Mouse (Mus musculus) spleen, adult 2 months (tissue): ENCODE measurements at regions not wholly inside any gene's neighbourhood (a gene's known extent, or its start where the extent isn't known, plus 50 kb on each side); places are given as distances from the start of the nearest gene placed in this dataset.

Experiments used
- CTCF ChIP-seq: fragments of 200-500 bp; IDR thresholded peaks from 2 replicates; pipeline ENCODE4 v1.5.1; 2011; ENCODE audit warnings: mild to moderate bottlenecking, inconsistent platforms; ENCODE audit not compliant: insufficient read depth, insufficient read length, insufficient replicate concordance; ENCODE audit errors: extremely low read depth
- POLR2A ChIP-seq: fragments of 200-500 bp; IDR thresholded peaks from 2 replicates; pipeline ENCODE4 v1.6.1; 2011; ENCODE audit warnings: low read depth, low read length, inconsistent platforms

DNA sequence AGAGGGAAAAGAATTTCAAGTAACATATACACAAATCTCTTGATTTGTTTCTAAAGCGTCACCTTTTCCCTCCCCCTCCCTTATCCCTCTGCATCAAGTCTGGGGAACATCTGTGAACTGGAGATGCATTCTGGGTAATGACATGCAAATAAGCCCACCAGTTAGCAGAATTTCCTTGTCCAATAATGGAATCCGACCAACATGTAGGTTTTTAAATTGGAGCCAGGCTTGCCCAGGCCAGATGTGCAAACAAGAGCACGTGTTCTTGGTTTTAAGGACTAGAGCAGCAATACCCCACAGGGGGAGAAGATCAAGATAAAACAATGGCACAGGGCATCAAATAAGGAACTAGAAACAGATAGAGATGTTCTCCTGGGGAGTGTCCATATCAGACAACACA lies 447.9 kb upstream of the Nr2f2 start:
- TF ChIP-seq CTCF: no peak
- TF ChIP-seq POLR2A: no peak
